Mouse (Mus musculus) hindbrain, embryonic 15.5 days (tissue): ENCODE measurements at regions not wholly inside any gene's neighbourhood (a gene's known extent, or its start where the extent isn't known, plus 50 kb on each side); places are given as distances from the start of the nearest gene placed in this dataset.

Source experiments
- ATAC-seq: fragments of 200-750 bp; cut with Nextera tagmentation; 2 replicates; pipeline ENCODE4 v1.8.0; 2017; ENCODE audit warnings: low read depth, moderate number of reproducible peaks, moderate TSS enrichment; ENCODE audit not compliant: low FRiP score
- H3K27ac ChIP-seq: fragments of 300-500 bp; sonication (generic); replicated peaks from 2 replicates; pipeline ENCODE4 v1.5.1; 2015; ENCODE audit warnings: mild to moderate bottlenecking, inconsistent platforms
- H3K27me3 ChIP-seq: fragments of 300-500 bp; sonication (generic); 2 replicates; pipeline ENCODE4 v1.6.1; 2015; ENCODE audit warnings: control low read depth, inconsistent platforms
- H3K36me3 ChIP-seq: fragments of 300-500 bp; sonication (generic); 2 replicates; pipeline ENCODE4 v1.6.1; 2015; ENCODE audit warnings: control low read depth, inconsistent platforms
- H3K4me1 ChIP-seq: fragments of 300-500 bp; sonication (generic); replicated peaks from 2 replicates; pipeline ENCODE4 v1.6.1; 2015; ENCODE audit warnings: control low read depth, inconsistent platforms
- H3K4me2 ChIP-seq: fragments of 300-500 bp; sonication (generic); 2 replicates; pipeline ENCODE4 v1.6.1; 2015; ENCODE audit warnings: moderate library complexity, mild to moderate bottlenecking, inconsistent platforms
- H3K4me3 ChIP-seq: fragments of 300-500 bp; sonication (generic); 2 replicates; pipeline ENCODE4 v1.5.1; 2015; ENCODE audit warnings: mild to moderate bottlenecking, inconsistent platforms
- H3K9ac ChIP-seq: fragments of 300-500 bp; sonication (generic); 2 replicates; pipeline ENCODE4 v1.6.1; 2015; ENCODE audit warnings: inconsistent platforms
- H3K9me3 ChIP-seq: fragments of 300-500 bp; sonication (generic); 2 replicates; pipeline ENCODE4 v1.6.1; 2016; ENCODE audit warnings: control low read depth, inconsistent platforms
- WGBS: fragments of 180-500 bp; shearing (Covaris S2); methylation state at CpG from one replicate; pipeline ENCODE4 v1.1.7; 2015; 5-methylcytosine and 5-hydroxymethylcytosine counted together

- Histone ChIP-seq H3K9ac (no peak overlapping the region), H3K4me1 (no peaks in the 10 kb centered on the region), H3K4me2 (no peak overlapping the region), H3K27me3 (no peaks in the 10 kb centered on the region; the same call in 1 of the 2 replicates), H3K36me3 (no peaks in the 10 kb centered on the region), H3K4me3 (no peak overlapping the region), H3K9me3 (no peaks in the 10 kb centered on the region), H3K27ac (no peak overlapping the region)
- WGBS: 97% methylated on average over 9 of the region's 9 CpGs
- ATAC-seq: no peak
These were observed 51.0 kb upstream of the Tmem252 start for GRCm38 (mm10) chr19:24622776-24623175.

GRCm38 (mm10) chr19:24622309-24622708 lies 51.5 kb upstream of the Tmem252 start:
- no peak overlapping the region for H3K9ac ChIP-seq
- no peaks in the 10 kb centered on the region for H3K4me1 ChIP-seq
- no peaks in the 10 kb centered on the region for H3K36me3 ChIP-seq
- H3K4me2 ChIP-seq: no peak overlapping the region
- no peak for ATAC-seq
- no peaks in the 10 kb centered on the region; the same call in 1 of the 2 replicates for H3K27me3 ChIP-seq
- no peak overlapping the region for H3K27ac ChIP-seq
- no peaks in the 10 kb centered on the region for H3K9me3 ChIP-seq
- WGBS: 68% methylated on average over 4 of the region's 4 CpGs
- no peak overlapping the region for H3K4me3 ChIP-seq

GRCm38 (mm10) chr19:24621610-24622220 lies 52.1 kb upstream of the Tmem252 start:
- WGBS: 31% methylated on average over 8 of the region's 8 CpGs
- no peak overlapping the region for H3K4me3 ChIP-seq
- H3K27me3 ChIP-seq: no peaks in the 10 kb centered on the region; the same call in 1 of the 2 replicates
- H3K4me1 ChIP-seq: no peaks in the 10 kb centered on the region
- H3K36me3 ChIP-seq: no peaks in the 10 kb centered on the region
- ATAC-seq: peak; percentile 71; the same call in 1 of the 2 replicates
- no peaks in the 10 kb centered on the region for H3K9me3 ChIP-seq
- no peak overlapping the region for H3K4me2 ChIP-seq
- no peak overlapping the region for H3K9ac ChIP-seq
- H3K27ac ChIP-seq: no peak overlapping the region

- no peak overlapping the region for H3K9ac ChIP-seq
- no peak for ATAC-seq
- no peak overlapping the region for H3K27ac ChIP-seq
- no peaks in the 10 kb centered on the region for H3K9me3 ChIP-seq
- H3K36me3 ChIP-seq: no peaks in the 10 kb centered on the region
- H3K27me3 ChIP-seq: no peaks in the 10 kb centered on the region; the same call in 1 of the 2 replicates
- no peak overlapping the region for H3K4me3 ChIP-seq
- 88% methylated on average over 7 of the region's 7 CpGs for WGBS
- no peaks in the 10 kb centered on the region for H3K4me1 ChIP-seq
- H3K4me2 ChIP-seq: no peak overlapping the region
These were observed 58.0 kb upstream of the Tmem252 start for GRCm38 (mm10) chr19:24615762-24616310.

GRCm38 (mm10) chr19:24607884-24608283 lies 52.2 kb upstream of the Pip5k1b start:
- Histone ChIP-seq H3K27me3 (no peaks in the 10 kb centered on the region), H3K4me1 (no peaks in the 10 kb centered on the region), H3K4me2 (no peak overlapping the region), H3K9me3 (no peaks in the 10 kb centered on the region), H3K4me3 (no peak overlapping the region), H3K27ac (no peak overlapping the region), H3K36me3 (no peaks in the 10 kb centered on the region), H3K9ac (no peak overlapping the region)
- WGBS: 70% methylated on average over 3 of the region's 3 CpGs
- ATAC-seq: no peak

GRCm38 (mm10) chr19:24606390-24606976 lies 50.8 kb upstream of the Pip5k1b start:
- no peak for ATAC-seq
- H3K9ac ChIP-seq: no peak overlapping the region
- no peaks in the 10 kb centered on the region for H3K9me3 ChIP-seq
- no peak overlapping the region for H3K4me3 ChIP-seq
- no peak overlapping the region for H3K27ac ChIP-seq
- no peaks in the 10 kb centered on the region for H3K27me3 ChIP-seq
- H3K36me3 ChIP-seq: no peaks in the 10 kb centered on the region
- no peaks in the 10 kb centered on the region for H3K4me1 ChIP-seq
- H3K4me2 ChIP-seq: no peak overlapping the region
- WGBS: 79% methylated on average over 5 of the region's 5 CpGs
